Mouse (Mus musculus): ENCODE data around the gene Pabpc5.

Gene Pabpc5

DNA sequence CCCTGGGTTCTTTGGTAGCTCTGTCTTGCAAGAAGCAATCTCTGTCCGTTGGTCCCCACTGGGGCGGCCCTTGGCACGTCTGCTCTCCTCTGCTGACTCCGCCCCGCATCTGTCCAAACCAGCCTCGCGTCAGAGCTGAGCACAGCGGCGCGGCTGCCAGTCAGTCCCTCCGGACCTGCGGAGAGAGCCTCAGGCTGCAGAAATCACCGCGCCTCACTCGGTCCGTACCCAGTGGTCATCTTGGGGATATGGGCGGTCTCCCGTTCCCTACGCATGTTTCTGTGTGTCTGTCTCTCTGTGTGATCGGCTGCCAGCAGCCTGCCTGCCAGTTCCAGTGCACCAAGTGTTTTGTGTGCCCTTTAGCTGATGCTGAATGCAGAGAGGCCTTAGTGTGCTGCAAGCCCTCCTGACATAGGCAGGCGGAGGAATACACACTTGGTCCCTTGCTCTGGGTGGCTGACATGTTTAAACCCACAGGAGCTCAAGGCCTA is at the start of gene Pabpc5:
Gene Pabpc5 (plus strand): TSS at position 116 of the 491 bp plus-strand sequence.
- DNase-seq: peak; percentile 68

DNA sequence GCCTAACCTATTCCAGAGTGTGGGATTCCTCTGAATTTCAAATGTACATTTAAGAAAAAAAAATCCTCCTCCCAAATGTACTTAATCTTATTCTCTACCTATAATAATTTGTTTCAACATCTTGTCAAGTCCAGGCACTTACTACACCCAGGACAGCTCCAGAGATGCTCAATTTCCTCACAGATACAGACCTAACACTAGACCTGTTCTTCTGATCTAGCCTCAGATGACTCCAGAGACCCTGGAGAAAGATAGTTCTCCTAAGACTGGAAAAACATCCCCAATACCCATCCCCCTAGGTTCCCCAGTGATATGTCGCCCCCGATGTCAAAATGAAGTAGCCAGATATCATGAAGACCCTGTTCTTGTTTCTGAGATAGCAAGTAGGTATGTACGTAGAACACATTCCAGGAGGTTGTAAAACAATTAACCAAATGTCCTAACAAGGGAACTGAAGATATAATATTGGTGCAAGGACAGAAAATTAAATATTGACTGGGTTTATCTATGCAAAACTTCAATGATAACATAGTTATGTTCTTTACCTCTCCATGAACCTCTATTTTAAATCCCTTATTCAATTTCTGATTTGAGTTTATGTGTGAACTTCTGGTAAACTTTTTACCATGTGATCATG is 39.9 kb upstream of the Pabpc5 start:
- DNase-seq: no peak

DNA sequence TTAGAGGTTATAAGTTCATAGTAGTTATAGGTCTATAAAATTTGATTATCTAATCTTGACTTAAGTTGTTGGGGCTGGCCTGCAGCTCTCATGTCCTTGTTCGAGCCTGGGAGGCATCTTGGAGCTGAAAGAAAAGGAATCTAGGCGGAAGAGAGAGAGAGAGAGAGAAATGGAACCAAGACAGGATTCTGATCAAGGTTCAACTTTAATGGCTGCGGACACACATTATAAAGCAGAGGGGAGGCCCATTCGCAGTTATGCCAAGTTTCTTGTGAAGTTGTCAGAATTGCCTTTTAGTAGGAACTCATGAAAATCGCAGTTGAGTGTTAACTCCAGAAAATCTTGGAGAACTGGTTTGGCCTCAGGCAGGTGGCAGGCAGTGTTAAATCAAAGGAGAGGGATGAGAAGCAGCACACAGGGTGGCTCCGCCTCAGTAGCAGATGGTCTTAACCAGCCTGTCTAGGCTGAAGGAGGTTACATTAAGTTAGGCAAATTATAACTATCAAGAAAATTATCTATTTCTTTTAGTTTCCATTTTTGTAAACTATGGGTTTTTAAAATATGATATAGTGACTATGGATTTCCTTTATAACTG is 38.6 kb upstream of the Pabpc5 start:
- DNase-seq: no peak

DNA sequence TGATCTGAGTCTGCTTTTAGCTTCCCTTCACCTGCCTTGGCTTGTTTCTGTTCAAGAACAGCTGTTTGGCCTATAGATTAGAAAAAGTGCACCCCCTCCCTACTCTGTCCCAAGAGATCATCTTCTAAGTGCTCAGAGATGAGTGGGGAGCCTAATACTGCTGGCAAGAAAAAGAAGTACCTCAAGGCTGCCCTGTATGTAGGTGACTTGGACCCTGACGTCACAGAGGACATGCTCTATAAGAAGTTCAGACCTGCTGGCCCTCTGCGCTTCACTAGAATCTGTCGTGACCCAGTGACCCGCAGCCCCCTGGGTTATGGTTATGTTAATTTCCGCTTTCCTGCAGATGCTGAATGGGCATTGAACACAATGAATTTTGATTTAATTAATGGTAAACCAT is 856 bp downstream of the Pabpc5 start:
- no peak for DNase-seq
